Mouse (Mus musculus): ENCODE results near the gene Kctd8. TPM values are rescaled to one million over a fixed set of nuclear protein-coding genes. Genes with fewer than 3 reads are reported as not detected.

Gene Kctd8
- 2.6 and 2.7 TPM in 2 replicates for polyA plus RNA-seq (2016; fragmentation: Nextera tagmentation; extraction: Ambion mirVana)

GRCm38 (mm10) chr5:69340919-69341801 is at the start of gene Kctd8:
Gene Kctd8 (minus strand): TSS chr5:69341679.
- Histone ChIP-seq H3K36me3 (replicated peaks) (no peaks in the 10 kb centered on the region), H3K9me3 (no peaks in the 10 kb centered on the region), H3K9ac (peak within 1 kb of the TSS; percentile 55), H3K4me2 (peak within 1 kb of the TSS; percentile 86), H3K4me3 (replicated peaks) (peak within 1 kb of the TSS; percentile 58), H3K4me1 (peaks cover 18% of the 10 kb centered on the region), H3K27me3 (peaks cover 28% of the 10 kb centered on the region), H3K27ac (peak within 1 kb of the TSS; percentile 31; the same call in 1 of the 2 replicates)
- ATAC-seq (ENCODE audit: low FRiP score): peak; percentile 94
- WGBS: under 1% methylated on average over 87 of the region's 87 CpGs

DNA sequence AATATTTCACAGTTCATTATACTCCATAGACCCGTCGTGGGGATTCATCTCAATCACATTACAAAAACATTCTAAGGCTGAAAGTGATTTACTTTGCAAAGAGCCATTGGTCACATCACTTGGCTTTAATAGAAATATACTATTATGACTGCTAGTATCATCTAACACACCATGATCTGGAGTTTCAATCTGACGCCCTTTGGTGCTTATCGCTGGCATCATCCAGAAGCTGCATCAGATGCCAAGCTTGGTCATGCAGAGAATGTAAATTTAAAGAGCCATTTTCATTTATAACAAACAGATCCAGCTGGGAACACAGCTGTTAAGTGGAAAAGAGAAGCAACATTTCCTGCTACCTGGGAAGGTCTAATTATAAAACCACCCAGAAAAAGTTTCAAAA is 37.6 kb upstream of the Kctd8 start:
- Histone ChIP-seq H3K4me3 (replicated peaks) (no peak overlapping the region), H3K4me1 (no peaks in the 10 kb centered on the region), H3K36me3 (replicated peaks) (no peaks in the 10 kb centered on the region), H3K27me3 (no peaks in the 10 kb centered on the region), H3K9ac (no peak overlapping the region), H3K9me3 (no peaks in the 10 kb centered on the region), H3K4me2 (no peak overlapping the region), H3K27ac (no peak overlapping the region)
- no peak for ATAC-seq (ENCODE audit: low FRiP score)
- WGBS: 91% methylated on average over 4 of the region's 4 CpGs

GRCm38 (mm10) chr5:69350596-69350995 is 9.1 kb upstream of the Kctd8 start:
- Histone ChIP-seq H3K36me3 (replicated peaks) (no peaks in the 10 kb centered on the region), H3K4me1 (no peaks in the 10 kb centered on the region), H3K9me3 (no peaks in the 10 kb centered on the region), H3K9ac (no peak overlapping the region), H3K27ac (no peak overlapping the region), H3K27me3 (no peaks in the 10 kb centered on the region), H3K4me3 (replicated peaks) (no peak overlapping the region), H3K4me2 (no peak overlapping the region)
- no peak for ATAC-seq (ENCODE audit: low FRiP score)
- 70% methylated on average over 3 of the region's 3 CpGs for WGBS

DNA sequence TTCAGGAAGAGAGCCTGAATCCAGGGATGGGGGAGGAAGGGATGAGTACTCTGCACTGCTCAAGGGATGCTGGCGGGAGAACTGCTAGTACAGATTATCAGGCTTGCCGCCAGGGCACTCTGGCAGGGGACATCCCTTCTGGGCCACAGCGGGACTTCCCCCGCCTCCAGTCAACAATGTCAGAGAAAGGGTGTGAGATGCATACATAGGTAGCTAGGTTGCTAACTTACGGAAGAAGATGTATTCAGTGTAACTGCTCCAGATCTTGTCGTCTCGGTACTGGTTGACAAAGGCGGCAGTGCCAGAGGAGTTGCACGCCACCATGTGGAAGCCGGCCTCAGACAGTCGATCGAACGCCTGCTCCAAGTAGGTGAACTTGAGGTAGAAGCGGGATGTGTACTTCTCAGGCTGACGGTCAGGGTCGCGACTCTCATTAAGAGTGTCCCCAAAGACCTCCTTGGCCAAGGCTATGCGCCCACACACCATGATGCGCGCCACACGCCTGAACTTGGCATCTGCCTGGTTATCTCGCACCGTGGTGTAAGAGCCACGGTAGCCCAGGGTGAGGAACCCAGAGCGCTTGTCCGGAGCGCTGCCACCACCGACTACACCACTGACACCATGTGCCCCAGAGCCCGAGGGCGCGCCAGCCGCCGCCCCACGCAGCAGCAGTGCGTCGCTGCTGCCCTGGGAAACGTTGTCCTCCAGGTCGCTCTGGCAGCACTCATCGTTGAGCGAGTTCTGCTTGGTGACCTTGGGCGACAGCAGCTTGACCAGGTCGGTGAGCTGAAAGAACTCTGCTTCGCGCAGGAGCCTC is 1.2 kb downstream of the Kctd8 start:
- peak overlapping the region; percentile 86 for H3K4me2 ChIP-seq
- H3K4me3 ChIP-seq (replicated peaks): peak overlapping the region; percentile 58
- H3K4me1 ChIP-seq: peaks cover 18% of the 10 kb centered on the region
- no peak overlapping the region for H3K27ac ChIP-seq
- H3K9me3 ChIP-seq: no peaks in the 10 kb centered on the region
- no peaks in the 10 kb centered on the region for H3K36me3 ChIP-seq (replicated peaks)
- peaks cover 28% of the 10 kb centered on the region for H3K27me3 ChIP-seq
- under 1% methylated on average over 44 of the region's 44 CpGs for WGBS
- peak overlapping the region; percentile 55 for H3K9ac ChIP-seq
- peak; percentile 50 for ATAC-seq (ENCODE audit: low FRiP score)

GRCm38 (mm10) chr5:69339623-69339970 is 1.9 kb downstream of the Kctd8 start:
- Histone ChIP-seq H3K4me1 (peaks cover 18% of the 10 kb centered on the region), H3K4me2 (peak overlapping the region; percentile 86; the same call in 1 of the 2 replicates), H3K9me3 (no peaks in the 10 kb centered on the region), H3K36me3 (replicated peaks) (no peaks in the 10 kb centered on the region), H3K27ac (no peak overlapping the region), H3K4me3 (replicated peaks) (peak overlapping the region; percentile 58), H3K27me3 (peaks cover 28% of the 10 kb centered on the region), H3K9ac (no peak overlapping the region)
- ATAC-seq (ENCODE audit: low FRiP score): no peak
- 77% methylated on average over 6 of the region's 6 CpGs for WGBS

GRCm38 (mm10) chr5:69338916-69339622 is 2.4 kb downstream of the Kctd8 start:
- H3K9ac ChIP-seq: no peak overlapping the region
- peaks cover 28% of the 10 kb centered on the region for H3K27me3 ChIP-seq
- no peak for ATAC-seq (ENCODE audit: low FRiP score)
- H3K4me2 ChIP-seq: no peak overlapping the region
- H3K36me3 ChIP-seq (replicated peaks): no peaks in the 10 kb centered on the region
- 53% methylated on average over 4 of the region's 4 CpGs for WGBS
- no peaks in the 10 kb centered on the region for H3K9me3 ChIP-seq
- H3K4me3 ChIP-seq (replicated peaks): no peak overlapping the region
- H3K4me1 ChIP-seq: peaks cover 18% of the 10 kb centered on the region
- H3K27ac ChIP-seq: no peak overlapping the region

GRCm38 (mm10) chr5:69327561-69327960 is 13.9 kb downstream of the Kctd8 start:
- no peaks in the 10 kb centered on the region for H3K9me3 ChIP-seq

GRCm38 (mm10) chr5:69324566-69325230 is 16.8 kb downstream of the Kctd8 start:
- no peak overlapping the region for H3K4me2 ChIP-seq
- peaks cover 2% of the 10 kb centered on the region; the same call in 1 of the 2 replicates for H3K4me1 ChIP-seq
- H3K36me3 ChIP-seq (replicated peaks): no peaks in the 10 kb centered on the region
- H3K27ac ChIP-seq: no peak overlapping the region
- H3K9me3 ChIP-seq: no peaks in the 10 kb centered on the region
- WGBS: 19% methylated on average over 12 of the region's 12 CpGs
- no peak overlapping the region for H3K9ac ChIP-seq
- ATAC-seq (ENCODE audit: low FRiP score): no peak
- H3K4me3 ChIP-seq (replicated peaks): no peak overlapping the region
- H3K27me3 ChIP-seq: peaks cover 3% of the 10 kb centered on the region; the same call in 1 of the 2 replicates

More at GRCm38 (mm10) chr5:69327561-69327960, 13.9 kb downstream of the Kctd8 start:
- no peak overlapping the region for H3K4me2 ChIP-seq
- H3K36me3 ChIP-seq (replicated peaks): no peaks in the 10 kb centered on the region
- H3K27ac ChIP-seq: no peak overlapping the region
- H3K27me3 ChIP-seq: peaks cover 3% of the 10 kb centered on the region; the same call in 1 of the 2 replicates
- WGBS: 63% methylated on average over 4 of the region's 4 CpGs
- peaks cover 2% of the 10 kb centered on the region; the same call in 1 of the 2 replicates for H3K4me1 ChIP-seq
- H3K9ac ChIP-seq: no peak overlapping the region
- H3K4me3 ChIP-seq (replicated peaks): no peak overlapping the region
- no peak for ATAC-seq (ENCODE audit: low FRiP score)

DNA sequence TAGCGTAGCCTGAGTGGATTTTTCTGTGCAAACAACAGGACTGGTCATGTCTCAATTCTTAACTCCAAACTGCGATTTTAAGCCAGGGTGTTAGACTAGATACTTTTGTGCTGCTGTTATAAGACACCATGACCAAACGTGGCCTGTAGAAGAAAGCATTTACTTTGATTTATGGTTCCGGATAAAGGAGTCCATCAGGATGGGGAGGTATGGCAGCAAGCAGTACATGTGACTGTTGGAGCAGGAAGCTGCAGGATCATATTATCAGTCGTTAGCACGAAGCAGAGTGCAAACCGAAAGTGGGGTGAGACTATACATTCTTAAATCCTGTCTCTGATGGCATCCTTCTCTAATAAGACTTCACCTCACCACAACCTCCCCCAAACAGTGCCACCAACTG is 28.9 kb downstream of the Kctd8 start:
- H3K9me3 ChIP-seq: no peaks in the 10 kb centered on the region
- H3K27me3 ChIP-seq: no peaks in the 10 kb centered on the region
- H3K4me3 ChIP-seq (replicated peaks): no peak overlapping the region
- no peaks in the 10 kb centered on the region for H3K4me1 ChIP-seq
- no peak overlapping the region for H3K27ac ChIP-seq
- 91% methylated on average over 7 of the region's 7 CpGs for WGBS
- H3K4me2 ChIP-seq: no peak overlapping the region
- no peak overlapping the region for H3K9ac ChIP-seq
- H3K36me3 ChIP-seq (replicated peaks): no peaks in the 10 kb centered on the region
- ATAC-seq (ENCODE audit: low FRiP score): no peak

GRCm38 (mm10) chr5:69301665-69302064 is 39.8 kb downstream of the Kctd8 start:
- no peaks in the 10 kb centered on the region for H3K27me3 ChIP-seq
- H3K36me3 ChIP-seq (replicated peaks): no peaks in the 10 kb centered on the region
- no peaks in the 10 kb centered on the region for H3K4me1 ChIP-seq
- H3K4me2 ChIP-seq: no peak overlapping the region
- no peak for ATAC-seq (ENCODE audit: low FRiP score)
- WGBS: 44% methylated on average over 1 of the region's 1 CpGs
- no peak overlapping the region for H3K9ac ChIP-seq
- H3K9me3 ChIP-seq: no peaks in the 10 kb centered on the region
- H3K27ac ChIP-seq: no peak overlapping the region
- H3K4me3 ChIP-seq (replicated peaks): no peak overlapping the region

GRCm38 (mm10) chr5:69292353-69292752 is 49.1 kb downstream of the Kctd8 start:
- H3K9me3 ChIP-seq: no peaks in the 10 kb centered on the region
- no peaks in the 10 kb centered on the region for H3K4me1 ChIP-seq
- H3K27me3 ChIP-seq: no peaks in the 10 kb centered on the region
- no peak overlapping the region for H3K4me2 ChIP-seq
- H3K36me3 ChIP-seq (replicated peaks): no peaks in the 10 kb centered on the region
- H3K27ac ChIP-seq: no peak overlapping the region
- no peak overlapping the region for H3K9ac ChIP-seq
- ATAC-seq (ENCODE audit: low FRiP score): no peak
- no peak overlapping the region for H3K4me3 ChIP-seq (replicated peaks)
- 83% methylated on average over 6 of the region's 6 CpGs for WGBS
